Mouse (Mus musculus) splenic B cell, adult 2 months (primary cell): ENCODE results near the gene Nup98.

Experiments used
- DNase-seq: peaks from one replicate; pipeline ENCODE4 v3.0.0-alpha.2; 2011; ENCODE audit warnings: low read depth, low spot score
- H3K27me3 ChIP-seq: 2 replicates; pipeline ENCODE4 v1.6.1; 2012; ENCODE audit warnings: mild to moderate bottlenecking, low read length, moderate library complexity, mixed read lengths; ENCODE audit not compliant: control insufficient read depth, poor library complexity, insufficient read depth, severe bottlenecking
- H3K36me3 ChIP-seq: 2 replicates; pipeline ENCODE4 v1.6.1; 2012; ENCODE audit warnings: mild to moderate bottlenecking, low read length, moderate library complexity, mixed read lengths; ENCODE audit not compliant: control insufficient read depth, poor library complexity, insufficient read depth, severe bottlenecking

Nup98 gene

GRCm38 (mm10) chr7:102209756-102210721, at the start of gene Nup98, which contains the start of gene Pgap2:
Gene Nup98, minus strand, starts transcription at chr7:102210176.
Gene Pgap2, plus strand, starts transcription at chr7:102210208.
- DNase-seq: peak; percentile 97
- Histone ChIP-seq H3K36me3 (no peaks in the 10 kb centered on the region), H3K27me3 (no peaks in the 10 kb centered on the region)

- H3K36me3 ChIP-seq: no peaks in the 10 kb centered on the region
- H3K27me3 ChIP-seq: no peaks in the 10 kb centered on the region
- no peak for DNase-seq
These were observed 48.8 kb upstream of the Nup98 start for GRCm38 (mm10) chr7:102258753-102259152.

GRCm38 (mm10) chr7:102258189-102258588, 48.2 kb upstream of the Nup98 start:
- DNase-seq: peak; percentile 89
- Histone ChIP-seq H3K27me3 (no peaks in the 10 kb centered on the region), H3K36me3 (no peaks in the 10 kb centered on the region)

GRCm38 (mm10) chr7:102256636-102257035, 46.7 kb upstream of the Nup98 start:
- no peaks in the 10 kb centered on the region for H3K27me3 ChIP-seq
- no peak for DNase-seq
- no peaks in the 10 kb centered on the region for H3K36me3 ChIP-seq

GRCm38 (mm10) chr7:102255954-102256353, 46.0 kb upstream of the Nup98 start, which contains the start of gene Rhog:
Gene Rhog, minus strand, starts transcription at chr7:102256054.
- Histone ChIP-seq H3K27me3 (no peaks in the 10 kb centered on the region), H3K36me3 (no peaks in the 10 kb centered on the region)
- DNase-seq: no peak

GRCm38 (mm10) chr7:102253631-102254030, 43.7 kb upstream of the Nup98 start:
- H3K36me3 ChIP-seq: no peaks in the 10 kb centered on the region
- DNase-seq: no peak
- no peaks in the 10 kb centered on the region for H3K27me3 ChIP-seq

GRCm38 (mm10) chr7:102250631-102251214, 40.7 kb upstream of the Nup98 start:
- H3K27me3 ChIP-seq: no peaks in the 10 kb centered on the region
- no peaks in the 10 kb centered on the region; the same call in 1 of the 2 replicates for H3K36me3 ChIP-seq
- DNase-seq: peak; percentile 94

GRCm38 (mm10) chr7:102249896-102250630, 40.1 kb upstream of the Nup98 start:
- no peaks in the 10 kb centered on the region for H3K27me3 ChIP-seq
- no peaks in the 10 kb centered on the region; the same call in 1 of the 2 replicates for H3K36me3 ChIP-seq
- DNase-seq: peak; percentile 86

- DNase-seq: peak; percentile 71
- no peaks in the 10 kb centered on the region for H3K27me3 ChIP-seq
- H3K36me3 ChIP-seq: no peaks in the 10 kb centered on the region; the same call in 1 of the 2 replicates
These were observed 39.5 kb upstream of the Nup98 start for GRCm38 (mm10) chr7:102249531-102249895.

GRCm38 (mm10) chr7:102248691-102249404, 38.9 kb upstream of the Nup98 start:
- H3K36me3 ChIP-seq: no peaks in the 10 kb centered on the region; the same call in 1 of the 2 replicates
- no peaks in the 10 kb centered on the region for H3K27me3 ChIP-seq
- DNase-seq: peak; percentile 64

- no peak for DNase-seq
- H3K27me3 ChIP-seq: no peaks in the 10 kb centered on the region
- H3K36me3 ChIP-seq: no peaks in the 10 kb centered on the region; the same call in 1 of the 2 replicates
These were observed 37.2 kb upstream of the Nup98 start for GRCm38 (mm10) chr7:102246956-102247797.

- no peak for DNase-seq
- H3K27me3 ChIP-seq: no peaks in the 10 kb centered on the region
- no peaks in the 10 kb centered on the region; the same call in 1 of the 2 replicates for H3K36me3 ChIP-seq
These were observed 36.3 kb upstream of the Nup98 start for GRCm38 (mm10) chr7:102246265-102246664.

- no peaks in the 10 kb centered on the region for H3K27me3 ChIP-seq
- DNase-seq: peak; percentile 36
These were observed 35.8 kb upstream of the Nup98 start for GRCm38 (mm10) chr7:102245775-102246174.

More at GRCm38 (mm10) chr7:102245775-102246174, 35.8 kb upstream of the Nup98 start:
- H3K36me3 ChIP-seq: peaks cover 2% of the 10 kb centered on the region
